Mouse (Mus musculus) induced T-regulatory cell, adult 2 months (primary cell): ENCODE results near the gene Gm10563.

Source experiments
- DNase-seq: peaks from one replicate; pipeline ENCODE4 v3.0.0-alpha.2; 2012; ENCODE audit warnings: low read depth

The Gm10563 gene

GRCm38 (mm10) chr4:155653086-155653450 lies 7.9 kb upstream of the Gm10563 start, which contains the start of gene Mmp23:
Gene Mmp23 (minus strand): TSS chr4:155653384.
- peak; percentile 34 for DNase-seq

- DNase-seq: peak; percentile 21
Measured at GRCm38 (mm10) chr4:155652283-155653085, 7.3 kb upstream of the Gm10563 start.

- DNase-seq: no peak
Measured at GRCm38 (mm10) chr4:155651553-155652269, 6.5 kb upstream of the Gm10563 start.

GRCm38 (mm10) chr4:155649355-155649754 lies 4.1 kb upstream of the Gm10563 start:
- DNase-seq: no peak

GRCm38 (mm10) chr4:155645721-155646120 lies 513 bp upstream of the Gm10563 start:
- DNase-seq: no peak

GRCm38 (mm10) chr4:155643531-155643930 lies 1.7 kb downstream of the Gm10563 start:
- no peak for DNase-seq

- no peak for DNase-seq
Measured at GRCm38 (mm10) chr4:155635766-155636499, 9.3 kb downstream of the Gm10563 start.

GRCm38 (mm10) chr4:155630267-155630666 lies 14.9 kb downstream of the Gm10563 start:
- DNase-seq: no peak

GRCm38 (mm10) chr4:155624338-155625291 lies 20.6 kb downstream of the Gm10563 start, which contains the start of gene Cdk11b:
Gene Cdk11b (plus strand): TSS chr4:155624854.
- DNase-seq: peak; percentile 99

- DNase-seq: no peak
Measured at GRCm38 (mm10) chr4:155618321-155618720, 26.9 kb downstream of the Gm10563 start.

GRCm38 (mm10) chr4:155613264-155613663 lies 31.9 kb downstream of the Gm10563 start:
- DNase-seq: no peak

- DNase-seq: no peak
Measured at GRCm38 (mm10) chr4:155611860-155612259, 33.3 kb downstream of the Gm10563 start.

GRCm38 (mm10) chr4:155606825-155607224 lies 38.4 kb downstream of the Gm10563 start:
- no peak for DNase-seq

- no peak for DNase-seq
Measured at GRCm38 (mm10) chr4:155605132-155605531, 40.1 kb downstream of the Gm10563 start.

- DNase-seq: no peak
Measured at GRCm38 (mm10) chr4:155603801-155604200, 41.4 kb downstream of the Gm10563 start.

- no peak for DNase-seq
Measured at GRCm38 (mm10) chr4:155602753-155603152, 42.5 kb downstream of the Gm10563 start.

GRCm38 (mm10) chr4:155601997-155602456 lies 43.2 kb downstream of the Gm10563 start:
- DNase-seq: no peak

GRCm38 (mm10) chr4:155601091-155601996 lies 43.9 kb downstream of the Gm10563 start, which contains the start of gene Slc35e2:
Gene Slc35e2 (plus strand): TSS chr4:155601416.
- peak; percentile 97 for DNase-seq

GRCm38 (mm10) chr4:155599901-155600825 lies 45.0 kb downstream of the Gm10563 start:
- peak; percentile 89 for DNase-seq
